Mouse (Mus musculus) right cerebral cortex, adult 2 months (tissue): ENCODE data around the gene Nprl3.

Experiments
- DNase-seq, 2 experiments: peaks; one replicate each; pipeline ENCODE4 v3.0.0; 2021 to 2022; ENCODE audit warnings: low spot score in 2 of 2

The Nprl3 gene

DNA sequence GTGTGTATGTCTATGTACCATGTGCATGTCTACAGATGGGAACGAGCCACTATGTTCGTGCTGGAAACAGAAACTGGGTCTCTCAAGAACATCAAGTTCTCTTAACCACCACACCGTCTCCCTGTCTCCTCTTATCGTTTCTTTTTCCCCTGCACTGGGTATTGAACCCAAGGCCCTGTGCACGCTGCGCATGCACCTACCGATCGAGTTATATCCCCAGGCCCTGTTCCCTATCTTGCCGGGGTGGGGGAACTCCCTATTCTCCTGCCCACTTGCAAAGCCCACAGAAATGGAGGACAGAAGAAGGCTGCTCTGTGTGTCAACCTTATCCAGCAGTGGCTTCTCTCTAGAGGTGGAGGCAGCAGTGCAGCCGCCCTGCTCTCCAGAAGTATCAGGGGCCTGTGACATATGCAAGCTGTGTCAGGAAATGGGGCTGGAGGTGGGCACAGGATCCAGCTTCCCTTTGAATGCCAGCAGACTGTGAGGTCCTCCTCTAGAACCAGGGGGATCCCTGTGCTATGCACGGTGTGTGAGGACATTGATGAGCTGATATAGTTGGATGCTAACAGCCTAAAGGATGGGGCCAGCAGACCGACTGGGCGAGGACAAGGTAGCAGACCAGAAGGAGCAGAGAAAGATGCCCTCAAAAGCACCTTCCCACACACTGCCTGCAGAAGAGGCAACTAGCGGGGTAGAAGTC lies 69.1 kb downstream of the Nprl3 start:
- DNase-seq, result no peak

DNA sequence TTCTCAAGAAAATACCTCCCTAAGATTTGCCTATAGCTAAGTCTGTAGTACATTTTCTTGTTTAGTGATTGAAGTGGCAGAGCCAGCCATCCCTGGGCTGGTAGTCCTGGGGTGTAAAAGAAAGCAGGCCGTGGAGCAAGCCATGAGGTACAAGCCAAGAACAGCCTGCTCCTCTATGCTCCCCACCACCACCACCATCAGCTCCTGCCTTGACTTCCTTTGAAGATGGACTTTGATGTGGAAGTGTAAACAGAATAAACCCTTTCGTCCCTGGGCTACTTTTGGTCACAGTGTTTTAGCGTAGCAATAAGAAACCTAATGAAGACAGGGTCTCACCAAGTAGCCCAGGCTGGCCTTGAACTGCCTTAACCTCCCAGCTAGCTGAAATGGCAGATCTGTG lies 69.7 kb downstream of the Nprl3 start:
- no peak for DNase-seq

DNA sequence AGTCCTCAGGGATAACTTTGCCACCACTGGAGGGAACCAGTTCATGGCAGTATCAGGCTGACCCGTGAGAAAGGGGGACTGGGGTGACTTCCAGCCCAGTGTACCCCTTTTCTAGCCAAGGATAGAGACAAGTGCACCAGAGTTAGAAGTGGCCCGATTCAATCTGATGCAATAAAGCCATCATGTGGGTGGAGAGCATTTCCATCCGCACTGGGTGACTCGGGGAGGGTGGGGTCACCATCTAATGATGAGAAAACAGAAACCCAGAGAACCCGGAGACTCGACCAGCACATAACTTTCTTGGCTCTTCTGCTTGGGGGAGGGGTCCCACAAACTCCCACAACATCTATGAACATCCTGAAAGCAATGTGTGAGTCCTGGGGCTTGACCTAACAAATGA lies 70.8 kb downstream of the Nprl3 start:
- no peak for DNase-seq

DNA sequence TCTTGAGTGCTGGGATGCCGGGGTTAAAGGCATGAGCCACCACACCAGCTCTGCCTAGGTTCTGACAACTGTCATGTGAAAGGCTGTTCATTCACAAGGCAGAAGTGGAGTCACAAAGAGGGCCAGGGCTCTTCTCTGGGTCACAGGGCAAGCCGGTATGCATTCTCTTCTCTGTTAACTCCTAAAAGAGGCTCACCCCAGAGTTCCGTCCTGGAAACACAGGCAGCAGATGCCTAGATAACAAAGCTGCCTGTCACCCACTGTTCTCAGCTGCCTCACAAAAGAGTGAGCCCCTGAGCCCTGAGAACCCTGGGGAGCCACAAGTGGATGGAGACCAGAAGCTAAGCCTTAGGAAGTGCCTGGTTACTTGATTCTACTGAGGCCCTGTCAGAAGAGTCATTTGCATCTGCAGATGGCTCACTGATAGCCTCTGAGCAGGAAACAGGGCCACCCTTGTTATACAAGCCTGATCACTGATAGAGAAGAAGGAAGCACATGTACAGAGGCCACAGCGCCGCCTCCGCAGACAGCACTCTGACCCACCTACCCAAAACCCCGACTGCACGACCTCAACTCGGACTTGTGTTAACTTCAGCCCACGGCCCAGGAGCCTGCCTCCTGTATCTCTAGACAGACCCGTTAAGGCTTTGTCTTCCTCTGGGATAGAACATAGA lies 71.5 kb downstream of the Nprl3 start:
- DNase-seq, result no peak

DNA sequence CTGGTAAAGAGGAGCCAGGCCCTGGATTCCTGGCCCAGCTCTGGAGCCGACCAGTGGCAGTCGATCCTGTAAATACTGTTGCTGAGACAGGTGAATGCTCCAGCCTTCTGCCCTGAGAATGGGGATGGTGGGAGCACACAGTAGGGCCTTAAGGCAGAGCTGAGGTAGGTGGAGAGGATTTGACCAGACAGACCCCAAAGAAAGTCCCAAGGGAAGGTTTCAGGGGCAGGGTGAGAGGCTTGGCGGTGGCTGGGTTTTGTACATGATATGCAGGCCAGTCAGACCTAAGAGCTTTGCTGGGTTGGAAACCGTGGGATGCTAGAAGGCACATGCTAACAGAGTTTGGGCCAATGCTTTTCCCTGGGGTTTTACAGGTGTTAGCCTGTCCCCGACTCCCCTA lies 72.9 kb downstream of the Nprl3 start:
- DNase-seq, result no peak

DNA sequence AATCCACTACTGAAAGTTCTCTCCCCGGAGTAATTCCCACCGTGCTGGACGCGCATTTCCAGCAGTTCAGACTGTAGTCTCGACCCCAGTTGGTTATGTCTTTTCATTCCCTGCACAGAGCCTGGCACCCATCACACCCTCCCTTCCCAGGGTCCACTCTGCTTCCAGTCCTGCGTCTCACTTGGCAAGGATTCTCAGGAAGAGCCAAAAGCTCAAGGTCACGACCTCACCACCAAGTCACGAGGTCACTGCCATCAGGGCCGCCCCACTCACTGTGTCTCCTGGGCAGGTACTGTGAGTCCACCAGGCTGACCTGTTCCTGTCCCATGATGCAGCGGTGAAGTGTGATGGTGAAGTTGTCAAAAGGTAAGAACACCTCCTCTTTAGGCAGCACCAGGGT lies 73.4 kb downstream of the Nprl3 start:
- no peak for DNase-seq

DNA sequence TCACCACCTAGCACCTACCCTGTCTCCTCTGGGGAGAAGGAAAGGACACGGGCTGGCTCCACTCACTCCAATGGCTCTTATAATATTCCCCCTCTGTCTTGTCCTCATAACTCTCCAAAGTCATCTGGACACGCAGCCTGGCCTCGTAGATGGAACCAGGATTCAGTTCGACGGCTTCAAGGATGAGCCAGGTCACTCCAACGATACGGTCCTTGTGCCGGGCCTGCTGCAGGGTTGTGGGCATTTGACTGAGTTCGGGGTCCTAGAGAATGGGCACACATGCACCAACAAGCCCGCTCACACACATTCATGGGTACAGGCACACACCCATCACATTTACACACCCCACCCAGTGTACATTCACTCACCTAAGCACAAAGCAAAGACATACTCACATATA lies 74.4 kb downstream of the Nprl3 start:
- DNase-seq, result no peak

DNA sequence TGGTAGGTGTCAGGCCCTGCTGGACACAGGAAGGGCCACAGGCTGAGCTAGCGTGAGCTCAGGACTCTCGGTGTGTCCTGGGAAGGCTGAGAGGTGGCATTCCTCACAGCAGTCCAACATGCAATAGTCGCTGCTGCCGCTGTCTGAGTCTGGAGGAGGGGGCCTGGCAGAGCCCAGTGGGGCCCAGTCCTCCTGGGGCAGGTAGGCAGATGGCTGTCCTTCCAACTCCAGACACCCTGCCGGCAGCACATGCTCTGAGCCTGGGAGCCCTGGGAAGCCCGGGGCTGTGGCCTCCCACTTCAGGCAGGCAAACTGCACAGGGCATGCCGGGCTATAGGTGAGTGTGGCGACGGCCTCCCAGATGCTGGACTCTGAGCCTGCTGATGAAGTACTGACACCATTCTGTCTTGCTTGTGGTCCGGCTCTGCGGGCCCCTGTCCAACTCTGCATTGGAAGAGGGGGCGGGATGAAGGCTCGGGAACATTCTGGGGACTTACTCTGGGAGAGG lies 76.8 kb downstream of the Nprl3 start:
- no peak for DNase-seq

DNA sequence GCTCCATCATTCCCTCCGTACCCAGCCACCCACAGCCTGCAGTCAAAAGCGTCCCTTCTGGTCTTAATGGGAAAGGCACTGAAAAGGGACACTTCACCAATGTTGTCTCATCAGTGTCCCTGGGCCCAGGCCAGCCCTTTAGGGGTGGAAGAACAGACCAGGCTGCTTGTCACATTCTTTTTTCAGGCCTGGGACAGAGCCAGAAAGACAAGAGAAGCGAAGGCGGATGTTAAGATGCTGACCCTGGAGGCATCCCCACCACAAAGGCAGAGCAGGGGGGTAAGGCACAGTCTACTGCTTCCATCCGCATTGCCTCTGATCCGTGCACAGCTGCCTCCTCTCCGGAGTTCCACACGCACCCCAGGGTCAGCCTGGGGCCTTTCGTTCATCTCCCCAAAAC lies 77.4 kb downstream of the Nprl3 start:
- no peak for DNase-seq

DNA sequence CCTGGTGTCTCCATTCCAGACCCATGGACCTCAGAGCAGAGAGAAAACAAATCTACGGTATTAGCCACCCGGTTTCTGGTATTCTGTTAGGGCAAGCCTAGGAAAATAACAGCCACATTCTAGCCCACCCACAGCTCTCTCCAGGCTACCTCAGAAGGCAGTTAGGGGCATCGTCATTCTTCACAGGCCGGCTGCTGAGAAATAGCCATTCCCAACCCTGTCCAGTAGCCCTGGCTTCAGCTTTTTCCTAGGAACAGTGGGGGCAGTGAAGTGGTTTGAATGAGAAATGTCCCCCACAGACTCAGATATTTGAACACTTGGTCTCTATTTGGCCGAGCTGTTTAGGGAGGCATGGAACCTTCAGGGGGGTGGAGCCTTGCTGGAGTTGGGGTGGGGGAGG lies 78.1 kb downstream of the Nprl3 start:
- no peak for DNase-seq

DNA sequence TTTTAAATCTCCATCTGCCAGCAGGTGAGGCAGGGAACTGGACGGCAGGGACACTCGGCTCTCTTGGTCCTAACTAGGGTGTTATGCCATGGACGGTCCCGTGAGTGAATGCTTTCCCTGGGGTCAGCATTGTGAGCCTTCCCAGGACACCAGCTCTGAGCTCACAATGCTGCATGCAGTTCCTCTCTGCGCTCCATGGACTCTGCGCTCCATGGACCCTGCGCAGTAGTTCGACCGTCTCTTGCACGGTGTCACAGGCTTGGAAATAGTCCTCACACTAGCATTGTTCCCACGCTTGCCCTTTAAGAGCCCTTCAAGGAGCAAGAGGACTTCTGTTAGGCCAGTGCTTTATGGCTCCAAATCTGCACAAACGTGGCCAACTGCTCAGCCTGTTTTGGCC lies 78.6 kb downstream of the Nprl3 start:
- DNase-seq, result no peak

DNA sequence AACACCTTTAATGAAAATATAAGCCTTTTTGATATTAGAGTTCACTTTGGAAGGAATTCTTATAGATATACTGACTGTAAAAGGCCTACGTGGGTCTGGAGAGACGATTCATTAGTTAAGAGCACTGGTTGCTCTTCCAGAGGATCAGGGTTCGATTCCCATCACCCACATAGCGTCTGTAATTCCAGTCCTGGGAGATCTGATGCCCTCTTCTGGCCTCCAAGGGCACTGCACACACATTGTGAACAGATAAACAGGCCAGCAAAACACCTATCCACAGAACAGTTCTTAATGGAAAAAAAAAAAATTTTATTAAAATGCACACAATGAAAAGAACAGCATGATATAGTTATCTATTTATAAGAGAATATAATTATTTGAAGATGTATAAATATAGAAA lies 80.3 kb downstream of the Nprl3 start:
- no peak for DNase-seq

DNA sequence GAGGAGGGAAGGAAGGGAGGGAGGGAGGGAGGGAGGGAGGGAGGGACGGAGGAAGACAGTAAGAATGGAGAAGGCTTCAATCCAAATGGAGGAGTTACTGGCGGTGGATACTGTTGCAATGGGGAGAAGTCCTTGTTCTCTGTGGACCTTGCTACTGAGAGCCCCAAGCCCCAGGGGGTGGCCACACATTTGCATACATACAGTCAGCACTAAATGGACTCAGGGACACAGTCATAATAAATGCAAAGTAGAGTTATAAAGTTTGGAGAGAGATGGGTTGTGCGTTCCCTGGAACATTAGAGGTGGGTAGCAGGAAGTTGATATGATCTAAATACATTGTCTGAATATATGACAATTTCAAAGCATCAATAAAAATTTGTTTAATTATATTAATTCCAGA lies 81.5 kb downstream of the Nprl3 start:
- no peak for DNase-seq

DNA sequence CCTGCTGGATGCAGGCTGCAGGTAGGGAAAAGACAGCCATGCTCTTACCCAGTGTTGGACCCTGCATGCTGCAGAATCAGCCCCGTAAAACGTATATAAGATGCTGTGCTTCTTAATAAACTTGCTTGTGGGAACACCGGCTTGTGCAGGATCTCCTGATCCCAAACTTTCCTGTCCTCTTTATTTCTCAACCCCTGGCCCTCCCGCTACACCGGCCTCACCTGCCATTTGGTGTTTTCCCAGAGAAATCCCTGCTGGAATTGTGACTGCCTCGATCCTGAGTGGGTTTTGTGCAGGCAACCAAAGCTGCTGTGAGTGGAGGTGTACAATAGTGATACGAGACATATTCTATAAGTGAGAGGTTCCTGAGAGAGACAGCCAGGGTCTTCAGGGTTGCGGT lies 83.0 kb downstream of the Nprl3 start:
- DNase-seq, result no peak

DNA sequence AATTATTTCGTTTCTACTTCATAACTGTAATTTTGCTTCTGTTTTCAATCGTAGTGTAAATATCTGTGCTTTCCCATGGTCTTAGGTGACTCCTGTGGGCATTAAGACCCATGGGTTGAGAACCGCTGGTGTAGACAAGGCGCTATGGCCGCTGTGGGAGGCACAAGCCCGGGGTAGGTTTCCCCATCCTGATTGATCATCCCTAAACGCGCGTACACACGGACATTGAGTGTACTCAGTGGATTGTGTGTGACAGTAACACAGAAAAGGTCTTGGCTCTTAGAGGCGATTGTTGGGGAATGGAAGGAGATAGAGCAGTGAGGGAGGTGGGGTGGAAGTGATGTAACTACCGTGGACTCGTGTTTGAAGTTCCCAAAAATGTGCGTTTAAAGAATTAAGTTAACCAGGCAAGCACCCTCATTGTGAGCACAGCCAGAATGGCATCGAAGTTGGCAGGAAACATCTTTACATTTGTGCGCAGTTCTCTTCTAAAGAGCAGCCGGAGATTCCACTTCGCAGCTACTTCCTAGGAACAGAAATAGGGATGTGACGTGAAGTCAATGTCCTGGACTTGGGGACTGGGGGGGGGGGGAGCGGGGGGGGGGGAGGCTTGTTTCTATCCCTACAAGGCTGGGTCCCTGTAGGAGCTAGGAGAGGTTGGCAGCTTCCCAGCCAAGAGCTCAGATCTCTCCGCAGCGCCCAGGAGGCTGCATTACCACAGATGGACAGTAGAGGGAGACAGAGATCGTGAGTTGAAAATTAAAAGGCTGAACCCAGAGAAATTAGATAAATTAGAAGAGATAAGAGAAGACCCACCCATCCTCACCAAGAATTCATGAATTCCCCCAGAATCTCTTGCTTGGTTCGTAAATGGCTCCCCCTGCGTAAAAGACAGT lies 85.3 kb downstream of the Nprl3 start:
- peak; percentile 94 to 95 for DNase-seq

DNA sequence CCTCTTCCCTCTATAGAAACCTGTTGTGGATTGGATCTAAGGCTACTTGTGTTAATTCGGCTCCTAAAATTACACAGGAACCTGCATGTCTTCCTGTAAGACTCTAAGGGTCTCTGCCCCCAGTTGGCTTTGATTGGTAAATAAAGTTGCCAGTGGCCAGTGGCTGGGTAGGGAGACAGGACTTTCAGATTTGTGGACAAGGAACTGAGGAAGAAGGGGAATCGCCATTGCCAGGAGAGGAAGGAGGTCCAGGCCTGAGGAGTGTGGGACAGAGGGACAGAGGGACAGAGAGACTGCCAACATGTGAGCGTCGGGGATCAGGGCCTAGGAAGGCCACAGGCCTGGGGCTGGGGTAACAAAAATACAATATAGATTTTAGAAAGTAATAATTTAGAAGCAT lies 86.3 kb downstream of the Nprl3 start:
- DNase-seq, result no peak

DNA sequence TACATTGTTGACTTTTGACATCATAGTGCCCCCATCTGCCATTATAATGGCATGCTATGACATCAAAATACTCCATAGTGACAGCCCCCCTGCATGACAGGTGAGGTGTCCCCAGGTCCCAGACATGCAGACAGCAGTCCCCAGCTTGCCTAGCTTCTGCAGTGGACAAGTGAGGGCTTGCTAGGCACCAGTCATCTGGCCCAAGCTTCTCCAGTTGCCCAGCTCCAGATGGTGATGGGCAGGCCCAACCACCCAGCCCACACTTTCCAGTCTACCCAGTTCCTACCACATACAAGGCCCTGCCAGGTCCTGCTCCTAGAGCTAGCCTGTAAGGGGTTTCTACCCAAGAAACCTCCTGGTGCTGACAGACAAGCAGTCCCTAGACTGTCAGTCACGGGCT lies 89.0 kb downstream of the Nprl3 start:
- no peak for DNase-seq
